In the genomic region with DNA sequence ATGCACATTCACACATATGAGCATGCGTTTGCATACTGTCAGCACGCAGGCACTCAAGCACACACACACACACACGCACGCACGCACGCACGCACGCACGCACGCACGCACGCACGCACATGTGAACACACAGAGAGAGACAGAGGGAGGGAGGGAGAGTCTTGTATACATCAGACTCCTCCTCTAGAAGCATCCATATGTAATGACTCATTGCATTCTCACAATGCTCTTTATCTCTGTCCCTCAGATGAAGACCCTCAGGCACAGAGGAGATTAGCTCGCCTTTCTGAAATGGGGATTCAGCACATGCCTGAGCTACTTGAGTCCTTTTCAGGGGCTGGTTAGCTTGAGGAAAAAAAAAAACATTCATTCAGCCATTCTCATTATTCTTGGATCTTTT, we compare ENCODE assay signal across 33 mouse cellular contexts.
A peak's percentile ranks its signal among the peaks of the same experiment; 100 is the strongest.
DNase-seq lines count a peak whose midpoint lies in the region; ATAC-seq lines count a peak whose summit lies in the region.
"Had no signal": no experiment of that assay in that cellular context is flagged by ENCODE, and none has a peak within 500 bp of the region (broad histone marks: within the 10 kb centered on the region; RNA-seq: fewer than 3 reads in every experiment).

No protein-coding gene starts in this region.

- H3K4me3 ChIP-seq in forebrain, embryonic 10.5 days: no peak overlapping the region
- H3K4me3 ChIP-seq in forebrain, embryonic 11.5 days (ENCODE audit: low read depth, low read length): no peak overlapping the region
- H3K4me3 ChIP-seq in hindbrain, embryonic 11.5 days (ENCODE audit: low read depth, low read length): no peak overlapping the region
- no peak overlapping the region for H3K4me3 ChIP-seq in hindbrain, embryonic 16.5 days (ENCODE audit: low read length)
- H3K4me3 ChIP-seq in midbrain, embryonic 13.5 days (replicated peaks): no peak overlapping the region
- no peak overlapping the region for H3K4me3 ChIP-seq in kidney, embryonic 16.5 days (ENCODE audit: low read length)
- H3K4me3 ChIP-seq: embryonic facial prominence, embryonic 10.5 days; embryonic facial prominence, embryonic 15.5 days; heart, embryonic 10.5 days; heart, embryonic 15.5 days; limb, embryonic 10.5 days; limb, embryonic 15.5 days; liver, embryonic 13.5 days; megakaryocyte, embryonic 14.5 days; neural tube, embryonic 15.5 days had no signal

- no peak for ATAC-seq in forebrain, embryonic 11.5 days (replicated peaks; ENCODE audit: low FRiP score)
- no peak for ATAC-seq in hindbrain, embryonic 11.5 days (ENCODE audit: low FRiP score)
- ATAC-seq in hindbrain, embryonic 16.5 days: no peak
- 0 out of 2 replicates have a peak, but pooled peaks have one; percentile 25 for ATAC-seq in midbrain, embryonic 13.5 days
- ATAC-seq in kidney, embryonic 16.5 days (ENCODE audit: low FRiP score, low TSS enrichment): no peak
- ATAC-seq: intestine, embryonic 16.5 days; lung, postnatal 0 days; Patski had no signal

- H3K9me3 ChIP-seq in forebrain, embryonic 10.5 days: no peaks in the 10 kb centered on the region
- H3K9me3 ChIP-seq in forebrain, embryonic 11.5 days (ENCODE audit: control insufficient read depth, low read length): no peaks in the 10 kb centered on the region
- no peaks in the 10 kb centered on the region for H3K9me3 ChIP-seq in hindbrain, embryonic 11.5 days (ENCODE audit: control insufficient read depth, low read length)
- H3K9me3 ChIP-seq in hindbrain, embryonic 16.5 days (ENCODE audit: control insufficient read depth, low read length): no peaks in the 10 kb centered on the region
- no peaks in the 10 kb centered on the region for H3K9me3 ChIP-seq in midbrain, embryonic 13.5 days
- no peaks in the 10 kb centered on the region for H3K9me3 ChIP-seq in kidney, embryonic 16.5 days (ENCODE audit: low read length)
- H3K9me3 ChIP-seq: embryonic facial prominence, embryonic 10.5 days; embryonic facial prominence, embryonic 15.5 days; heart, embryonic 10.5 days; heart, embryonic 15.5 days; limb, embryonic 10.5 days; limb, embryonic 15.5 days; liver, embryonic 13.5 days; neural tube, embryonic 15.5 days had no signal

- peaks cover 30% of the 10 kb centered on the region for H3K4me1 ChIP-seq in forebrain, embryonic 10.5 days
- no peaks in the 10 kb centered on the region; the same call in 1 of the 2 replicates for H3K4me1 ChIP-seq in forebrain, embryonic 11.5 days (replicated peaks; ENCODE audit: control insufficient read depth, insufficient read depth, low read length)
- H3K4me1 ChIP-seq in hindbrain, embryonic 11.5 days (replicated peaks; ENCODE audit: control insufficient read depth, insufficient read depth, low read length): peaks cover 2% of the 10 kb centered on the region; the same call in 1 of the 2 replicates
- peaks cover 15% of the 10 kb centered on the region for H3K4me1 ChIP-seq in hindbrain, embryonic 16.5 days (ENCODE audit: control insufficient read depth, insufficient read depth, low read depth, low read length)
- H3K4me1 ChIP-seq in midbrain, embryonic 13.5 days (replicated peaks): peaks cover 50% of the 10 kb centered on the region
- H3K4me1 ChIP-seq in kidney, embryonic 16.5 days (ENCODE audit: insufficient read depth, low read length): no peaks in the 10 kb centered on the region
- H3K4me1 ChIP-seq: liver, embryonic 13.5 days; megakaryocyte, embryonic 14.5 days had no signal

- H3K36me3 ChIP-seq in forebrain, embryonic 10.5 days (replicated peaks): no peaks in the 10 kb centered on the region
- H3K36me3 ChIP-seq in forebrain, embryonic 11.5 days (ENCODE audit: control insufficient read depth, insufficient read depth, low read length): no peaks in the 10 kb centered on the region
- no peaks in the 10 kb centered on the region for H3K36me3 ChIP-seq in hindbrain, embryonic 11.5 days (ENCODE audit: control insufficient read depth, insufficient read depth, low read length)
- H3K36me3 ChIP-seq in hindbrain, embryonic 16.5 days (ENCODE audit: control insufficient read depth, insufficient read depth, low read length): no peaks in the 10 kb centered on the region
- no peaks in the 10 kb centered on the region for H3K36me3 ChIP-seq in midbrain, embryonic 13.5 days
- no peaks in the 10 kb centered on the region for H3K36me3 ChIP-seq in kidney, embryonic 16.5 days (ENCODE audit: insufficient read depth, low read length)
- H3K36me3 ChIP-seq: embryonic facial prominence, embryonic 10.5 days; embryonic facial prominence, embryonic 15.5 days; G1E; heart, embryonic 10.5 days; heart, embryonic 15.5 days; limb, embryonic 10.5 days; limb, embryonic 15.5 days; liver, embryonic 13.5 days; neural tube, embryonic 15.5 days had no signal

- no peaks in the 10 kb centered on the region for H3K27me3 ChIP-seq in forebrain, embryonic 10.5 days (ENCODE audit: poor library complexity, severe bottlenecking)
- no peaks in the 10 kb centered on the region for H3K27me3 ChIP-seq in forebrain, embryonic 11.5 days (ENCODE audit: control insufficient read depth, insufficient read depth, low read length)
- no peaks in the 10 kb centered on the region for H3K27me3 ChIP-seq in hindbrain, embryonic 11.5 days (ENCODE audit: control insufficient read depth, insufficient read depth, low read length)
- H3K27me3 ChIP-seq in hindbrain, embryonic 16.5 days (replicated peaks; ENCODE audit: control insufficient read depth, insufficient read depth, low read length): no peaks in the 10 kb centered on the region
- H3K27me3 ChIP-seq in midbrain, embryonic 13.5 days: no peaks in the 10 kb centered on the region
- no peaks in the 10 kb centered on the region for H3K27me3 ChIP-seq in kidney, embryonic 16.5 days (ENCODE audit: insufficient read depth, low read length)
- H3K27me3 ChIP-seq: embryonic facial prominence, embryonic 15.5 days; heart, embryonic 15.5 days; limb, embryonic 15.5 days; liver, embryonic 13.5 days; neural tube, embryonic 15.5 days; Patski had no signal

- no peak overlapping the region for H3K4me2 ChIP-seq in forebrain, embryonic 11.5 days (ENCODE audit: low read depth, low read length, severe bottlenecking)
- H3K4me2 ChIP-seq in hindbrain, embryonic 11.5 days (replicated peaks; ENCODE audit: low read depth, low read length): no peak overlapping the region
- no peak overlapping the region for H3K4me2 ChIP-seq in hindbrain, embryonic 16.5 days (ENCODE audit: low read length)
- H3K4me2 ChIP-seq in midbrain, embryonic 13.5 days (replicated peaks): no peak overlapping the region
- H3K4me2 ChIP-seq in kidney, embryonic 16.5 days (replicated peaks; ENCODE audit: low read depth, low read length): no peak overlapping the region
- H3K4me2 ChIP-seq: embryonic facial prominence, embryonic 15.5 days; heart, embryonic 15.5 days; limb, embryonic 15.5 days; liver, embryonic 13.5 days; neural tube, embryonic 15.5 days had no signal

- DNase-seq in forebrain, embryonic 10.5 days (ENCODE audit: extremely low spot score, low spot score): no peak
- no peak for DNase-seq in forebrain, embryonic 11.5 days (ENCODE audit: low spot score)
- DNase-seq in hindbrain, embryonic 11.5 days (ENCODE audit: low spot score): peak; percentile 10
- peak; percentile 27 for DNase-seq in R1 (ENCODE audit: low read depth, low spot score)
- DNase-seq: adrenal gland, postnatal 25 days; cerebellum, adult 18-20 months; cerebellum, postnatal 10 days; gastrocnemius, postnatal 25 days; kidney, adult 8-10 months; kidney, postnatal 10 days; layer of hippocampus, postnatal 36 days; liver, embryonic 13.5 days; lung, adult 18-20 months; lung, postnatal 4 days; right cerebral cortex, adult 18-20 months; right cerebral cortex, postnatal 4 days; thymus, adult 2 months; thymus, postnatal 36 days had no signal

- 0 out of 2 replicates have a peak overlapping the region, but pooled peaks have one; percentile 11 for H3K27ac ChIP-seq in forebrain, embryonic 10.5 days
- H3K27ac ChIP-seq in forebrain, embryonic 11.5 days (ENCODE audit: low read depth, low read length): no peak overlapping the region
- H3K27ac ChIP-seq in hindbrain, embryonic 11.5 days (ENCODE audit: low read depth, low read length): no peak overlapping the region
- H3K27ac ChIP-seq in hindbrain, embryonic 16.5 days (ENCODE audit: low read depth, low read length): no peak overlapping the region
- no peak overlapping the region for H3K27ac ChIP-seq in midbrain, embryonic 13.5 days
- H3K27ac ChIP-seq in kidney, embryonic 16.5 days (ENCODE audit: low read length): no peak overlapping the region
- H3K27ac ChIP-seq: embryonic facial prominence, embryonic 10.5 days; embryonic facial prominence, embryonic 15.5 days; heart, embryonic 10.5 days; limb, embryonic 10.5 days; limb, embryonic 15.5 days; liver, embryonic 13.5 days; neural tube, embryonic 15.5 days had no signal

- H3K9ac ChIP-seq in forebrain, embryonic 11.5 days (ENCODE audit: low read length): no peak overlapping the region
- no peak overlapping the region for H3K9ac ChIP-seq in hindbrain, embryonic 11.5 days (ENCODE audit: low read depth, low read length)
- H3K9ac ChIP-seq in hindbrain, embryonic 16.5 days (ENCODE audit: low read depth, low read length): no peak overlapping the region
- no peak overlapping the region for H3K9ac ChIP-seq in midbrain, embryonic 13.5 days (replicated peaks)
- no peak overlapping the region for H3K9ac ChIP-seq in kidney, embryonic 16.5 days (replicated peaks; ENCODE audit: low read length)
- H3K9ac ChIP-seq: embryonic facial prominence, embryonic 15.5 days; heart, embryonic 15.5 days; limb, embryonic 15.5 days; liver, embryonic 13.5 days; neural tube, embryonic 15.5 days had no signal

- 88% methylated on average over 14 of the region's 14 CpGs for WGBS in forebrain, embryonic 10.5 days
- 90% methylated on average over 14 of the region's 14 CpGs for WGBS in forebrain, embryonic 11.5 days
- whole genome bisulfite sequencing in hindbrain, embryonic 11.5 days: 91% methylated on average over 14 of the region's 14 CpGs
- 88% methylated on average over 14 of the region's 14 CpGs for WGBS in hindbrain, embryonic 16.5 days
- WGBS in midbrain, embryonic 13.5 days: 78% methylated on average over 14 of the region's 14 CpGs
- WGBS in kidney, embryonic 16.5 days: 98% methylated on average over 14 of the region's 14 CpGs

Comparison
In these comparisons a context has a peak if more than half of its experiments do, and no peak if none do; other contexts are left out.
1. DNase-seq: peak in hindbrain, embryonic 11.5 days (single experiment) and R1 (single experiment); none in forebrain, embryonic 10.5 days (single experiment) and forebrain, embryonic 11.5 days (single experiment).